Mouse (Mus musculus): ENCODE measurements at regions not wholly inside any gene's neighbourhood (a gene's known extent, or its start where the extent isn't known, plus 50 kb on each side); places are given as distances from the start of the nearest gene placed in this dataset.

DNA sequence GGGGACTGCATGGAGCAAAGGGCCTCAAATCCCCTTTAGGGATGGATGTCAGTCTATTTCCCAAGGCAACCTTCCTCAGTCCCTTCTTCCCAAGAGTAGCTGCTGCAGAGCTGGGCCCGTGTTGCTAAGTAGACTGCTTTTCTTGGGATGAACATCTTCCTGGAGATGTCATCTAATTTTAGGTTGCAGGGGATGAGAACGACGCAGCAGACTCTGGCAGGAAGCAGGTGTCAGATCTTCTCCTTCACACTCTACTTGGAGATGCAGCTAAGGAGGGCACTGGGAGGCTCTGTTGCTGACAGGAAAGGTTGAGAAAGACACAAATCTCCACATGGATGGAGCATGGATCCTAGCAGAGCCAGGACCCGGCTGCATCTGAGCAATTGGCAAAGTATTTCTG, 149.4 kb downstream of the Mex3b start:
- CTCF ChIA-PET = interaction anchor here in 2 of 4 experiments (0.5 to 0.6 kb wide), 2 partner anchors 10 to 35 kb away, joined by 3 read pairs; no protein-coding TSS in a partner anchor
- POLR2A ChIA-PET = interaction anchor here in 1 of 4 experiments (0.6 kb wide), 1 partner anchor 68 kb away, joined by 3 read pairs; no protein-coding TSS in a partner anchor

DNA sequence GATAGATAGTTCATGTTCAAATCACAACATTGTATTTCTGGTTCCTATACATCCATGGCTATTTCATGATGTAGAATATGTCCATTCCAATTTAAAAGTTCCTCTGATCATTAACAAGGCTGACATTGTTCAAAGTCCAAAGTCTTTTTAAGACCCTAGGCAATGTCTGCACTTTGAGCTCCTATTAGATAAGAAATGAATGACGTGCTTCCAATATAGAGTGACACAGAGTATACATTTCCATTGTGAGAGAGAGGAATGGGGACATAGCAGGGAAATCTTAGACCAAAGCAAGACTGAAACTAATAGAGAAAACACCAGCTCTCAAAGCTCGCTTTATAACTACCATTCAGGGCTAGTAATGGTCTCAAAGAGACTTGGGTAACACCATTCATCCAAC, 153.5 kb downstream of the Mex3b start:
- POLR2A ChIA-PET = no interaction called here
- CTCF ChIA-PET = interaction anchor here in 1 of 4 experiments (0.6 kb wide), 1 partner anchor 76 kb away, joined by 5 read pairs; no protein-coding TSS in a partner anchor

DNA sequence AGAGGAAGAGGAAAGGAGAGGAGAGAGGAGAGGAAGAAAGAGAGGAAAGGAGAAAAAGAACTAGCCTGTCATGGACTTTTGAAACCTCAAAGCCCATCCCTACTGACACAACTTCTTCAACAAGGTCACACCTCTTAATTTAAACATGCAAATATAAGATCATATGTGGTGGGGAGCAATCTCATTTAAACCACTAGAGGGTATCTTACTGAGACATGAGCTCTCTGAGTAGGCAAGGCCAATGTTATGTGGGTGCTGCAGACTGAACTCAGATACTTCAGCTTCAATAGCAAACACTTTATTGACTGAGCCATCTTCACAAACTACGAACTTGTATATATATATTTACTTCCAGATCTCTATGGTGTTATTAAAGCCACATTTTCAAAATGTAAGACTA, 156.9 kb downstream of the Mex3b start:
- ChIA-PET CTCF (interaction anchor here in 1 of 4 experiments (0.6 kb wide), 1 partner anchor 790 kb away, joined by 3 read pairs; no protein-coding TSS in a partner anchor), POLR2A (no interaction called here)

DNA sequence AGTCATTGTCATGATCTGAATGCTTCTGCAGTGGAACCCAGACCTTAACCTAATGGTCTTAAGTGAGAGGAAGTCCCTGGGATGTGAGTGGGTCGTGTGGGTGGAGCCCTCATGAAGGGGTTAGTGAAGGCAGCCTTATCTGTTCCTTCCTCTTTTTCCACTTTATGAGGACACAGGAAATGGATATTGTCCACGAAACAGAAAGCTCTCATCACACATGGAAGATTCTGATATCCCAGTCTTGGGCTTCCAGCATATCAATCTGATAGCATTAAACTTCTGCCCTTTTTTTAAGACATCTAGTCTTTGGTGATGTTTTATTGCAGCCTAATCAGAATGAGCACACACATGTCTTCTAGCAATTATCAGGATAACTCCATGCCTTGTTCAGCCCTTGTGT, 164.0 kb downstream of the Mex3b start:
- ChIA-PET CTCF (interaction anchor here in 1 of 4 experiments (0.7 kb wide), 1 partner anchor 316 kb away, joined by 3 read pairs; no protein-coding TSS in a partner anchor), POLR2A (no interaction called here)

DNA sequence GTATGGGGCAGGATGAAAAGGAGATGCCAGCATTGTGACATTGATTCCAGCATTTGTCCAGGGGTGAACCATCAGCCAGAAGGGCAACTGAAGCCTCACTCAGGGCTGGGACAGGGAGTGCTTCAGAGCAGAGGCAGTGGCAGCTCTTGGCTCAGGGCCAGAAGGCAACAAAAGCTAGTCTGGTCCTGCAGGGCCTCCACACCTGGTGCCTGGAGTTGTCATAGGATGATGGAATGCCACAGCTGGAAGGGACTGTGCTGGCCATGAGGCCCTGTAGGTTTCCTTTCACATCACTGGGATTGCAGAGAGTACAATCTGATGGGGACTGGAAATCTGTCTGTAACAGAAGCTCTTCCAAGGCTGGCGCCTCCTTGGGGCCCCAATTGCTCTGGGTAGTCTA, 164.9 kb downstream of the Mex3b start:
- POLR2A ChIA-PET = no interaction called here
- CTCF ChIA-PET = no interaction called here

DNA sequence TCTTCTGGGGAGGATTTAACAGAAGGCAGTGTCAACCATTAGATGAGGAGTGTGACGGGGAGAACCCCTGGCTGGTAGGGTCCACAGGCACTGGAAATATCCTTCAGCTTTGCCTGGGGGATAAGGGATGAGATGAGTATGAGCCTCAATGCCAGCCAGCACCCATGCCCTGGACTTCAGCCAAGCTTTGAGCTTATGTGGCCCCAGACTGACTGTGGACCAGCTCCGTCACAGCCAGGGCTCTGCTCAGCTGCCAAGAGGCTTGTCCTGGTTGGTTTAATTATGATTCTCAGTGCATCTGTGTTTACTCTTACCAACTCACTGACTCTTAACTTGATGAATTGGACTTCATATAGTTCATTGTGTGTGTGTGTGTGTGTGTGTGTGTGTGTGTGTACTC, 165.8 kb downstream of the Mex3b start:
- ChIA-PET POLR2A (interaction anchor here in 1 of 4 experiments (0.6 kb wide), 1 partner anchor 251 kb away, joined by 3 read pairs; no protein-coding TSS in a partner anchor), CTCF (no interaction called here)

DNA sequence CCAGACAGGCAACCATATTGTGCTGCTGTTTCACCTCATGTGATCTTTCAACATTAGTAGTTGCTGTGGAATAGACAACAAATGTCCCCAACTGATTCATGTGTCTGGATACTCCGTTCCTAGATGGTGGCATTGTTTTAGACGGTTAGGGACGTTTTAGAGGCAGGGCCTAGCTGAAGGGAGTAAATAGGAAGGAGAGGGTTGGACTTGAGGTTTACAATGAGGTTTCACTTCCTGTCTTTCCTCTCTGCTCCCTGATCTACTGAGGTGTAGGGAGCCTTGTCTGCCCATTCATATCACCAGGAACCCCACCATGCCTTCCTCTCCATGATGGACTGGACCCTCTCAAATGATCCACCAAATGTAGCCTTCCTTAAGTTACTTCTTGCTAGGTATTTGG, 168.1 kb downstream of the Mex3b start:
- ChIA-PET POLR2A (no interaction called here), CTCF (no interaction called here)

DNA sequence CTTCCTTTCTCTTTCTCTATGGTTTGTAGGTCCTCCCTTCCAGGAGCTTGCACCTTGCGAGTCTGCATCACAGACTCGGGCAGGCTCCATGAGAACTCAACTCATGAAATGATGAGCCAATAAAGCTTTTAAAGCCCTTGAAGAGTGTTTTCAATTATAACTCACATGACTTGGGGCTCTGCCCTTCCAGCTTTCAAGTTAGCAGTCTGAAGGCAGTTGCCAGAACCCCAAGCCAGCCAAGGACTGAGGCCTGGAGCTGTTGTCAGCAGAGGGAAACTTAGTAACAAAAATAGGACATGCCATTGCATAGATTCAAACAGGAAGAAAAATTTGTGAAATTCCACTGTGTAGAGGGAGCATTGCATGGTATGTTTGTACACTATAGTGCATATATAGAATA, 169.3 kb downstream of the Mex3b start:
- CTCF ChIA-PET = interaction anchor here in 1 of 4 experiments (0.5 to 0.6 kb wide), 2 partner anchors 159 to 1463 kb away, joined by 3 read pairs; no protein-coding TSS in a partner anchor
- POLR2A ChIA-PET = interaction anchor here in 1 of 4 experiments (0.5 kb wide), 1 partner anchor 195 kb away, joined by 3 read pairs; no protein-coding TSS in a partner anchor

DNA sequence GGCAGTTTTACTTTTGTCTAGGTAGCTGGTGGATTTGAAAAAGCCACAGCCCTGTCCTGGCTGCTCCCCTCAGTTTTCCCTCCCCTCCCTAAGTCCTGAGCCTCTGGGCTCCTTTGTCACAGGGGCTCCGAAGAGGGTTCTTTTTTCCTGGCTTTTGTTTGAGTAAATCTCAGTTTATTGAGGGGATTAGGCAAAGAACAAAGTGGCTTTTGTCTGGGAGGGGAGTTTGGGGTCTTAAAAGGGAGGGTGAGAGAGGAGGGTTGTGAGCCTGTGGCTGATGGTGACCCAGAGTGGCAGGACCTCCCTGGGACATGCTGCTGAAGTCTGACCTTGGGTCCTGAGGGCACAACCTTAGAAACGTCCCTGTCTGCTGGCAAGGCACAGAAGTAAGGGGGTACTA, 170.0 kb downstream of the Mex3b start:
- CTCF ChIA-PET = interaction anchor here in 1 of 4 experiments (0.5 kb wide), 1 partner anchor 159 kb away, joined by 3 read pairs; no protein-coding TSS in a partner anchor
- POLR2A ChIA-PET = no interaction called here

DNA sequence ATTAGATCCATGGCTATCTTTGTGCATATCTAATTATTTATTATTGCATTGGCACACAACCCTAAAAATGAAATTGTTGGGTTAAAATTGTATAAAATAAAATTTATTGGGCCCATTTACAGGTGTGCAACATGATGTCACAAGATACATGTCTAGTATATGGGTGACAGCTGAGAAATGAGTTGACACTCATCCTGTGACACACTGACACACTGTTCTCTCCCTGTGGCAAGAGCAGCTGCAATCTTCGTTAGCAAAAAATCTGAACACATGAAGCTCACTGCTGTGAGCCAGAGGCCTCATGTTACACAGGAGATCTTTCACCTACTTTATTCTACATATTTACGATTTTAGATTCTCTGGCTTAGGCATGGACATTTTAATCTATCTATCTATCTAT, 170.6 kb downstream of the Mex3b start:
- POLR2A ChIA-PET = interaction anchor here in 1 of 4 experiments (0.6 kb wide), 1 partner anchor 12 kb away, joined by 4 read pairs; no protein-coding TSS in a partner anchor
- CTCF ChIA-PET = no interaction called here

DNA sequence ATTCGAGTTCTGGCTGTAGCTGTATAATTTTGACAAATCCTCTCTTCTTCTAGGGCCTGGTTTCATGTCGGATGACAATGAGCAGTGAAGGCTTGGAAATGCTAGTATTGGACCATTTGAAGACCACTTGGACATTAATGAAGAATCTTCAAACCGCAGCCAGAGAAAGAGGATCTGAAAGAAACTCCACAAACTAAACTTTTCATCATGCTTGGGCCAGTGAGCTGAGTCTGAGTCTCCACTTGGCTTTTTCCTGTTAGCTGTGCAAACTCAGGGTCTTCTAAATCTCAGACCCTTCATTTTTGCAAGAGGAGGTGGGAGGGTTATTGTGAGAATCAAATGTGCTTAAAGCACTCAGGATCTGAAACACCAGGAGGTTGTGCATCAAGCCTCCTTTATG, 176.6 kb downstream of the Mex3b start:
- ChIA-PET POLR2A (no interaction called here), CTCF (no interaction called here)

DNA sequence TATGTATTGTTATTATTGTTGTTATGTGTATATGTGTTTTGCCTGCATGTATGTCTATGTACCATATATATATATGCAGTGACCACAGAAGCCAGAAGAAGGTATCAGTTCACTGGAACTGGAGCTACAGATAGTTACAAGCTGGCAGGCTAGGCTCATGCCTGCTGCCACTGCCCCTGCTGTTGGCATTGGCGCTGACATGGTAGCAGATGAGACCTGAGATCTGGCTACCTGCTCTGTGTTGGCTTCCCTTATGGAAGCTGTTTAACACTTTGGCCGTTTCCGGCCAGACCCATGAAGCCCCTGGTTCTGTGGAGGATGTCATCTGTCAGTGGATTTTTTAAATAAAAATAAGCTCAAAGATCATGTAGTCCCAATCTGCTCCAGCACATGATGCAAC, 178.1 kb downstream of the Mex3b start:
- ChIA-PET POLR2A (no interaction called here), CTCF (no interaction called here)

DNA sequence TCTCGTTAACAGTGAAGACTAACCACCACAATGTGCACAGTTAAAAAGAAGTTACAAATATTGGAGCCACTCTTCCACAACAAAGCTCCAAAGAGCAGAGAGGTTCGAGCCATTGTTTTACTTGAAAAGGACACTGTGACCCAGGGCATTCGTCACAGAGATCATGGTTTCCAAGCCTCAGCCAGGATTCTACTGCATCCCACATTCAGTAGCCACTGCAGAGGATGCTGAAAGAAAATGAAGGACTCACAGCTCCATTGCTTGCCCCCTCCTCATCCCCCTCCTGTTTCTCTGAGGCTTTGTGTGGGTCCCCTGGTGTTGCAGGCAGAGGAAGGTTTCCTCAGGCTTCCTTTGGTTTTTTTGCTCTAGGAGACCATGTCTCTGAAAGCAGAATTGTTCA, 182.9 kb downstream of the Mex3b start:
- ChIA-PET CTCF (no interaction called here), POLR2A (no interaction called here)

DNA sequence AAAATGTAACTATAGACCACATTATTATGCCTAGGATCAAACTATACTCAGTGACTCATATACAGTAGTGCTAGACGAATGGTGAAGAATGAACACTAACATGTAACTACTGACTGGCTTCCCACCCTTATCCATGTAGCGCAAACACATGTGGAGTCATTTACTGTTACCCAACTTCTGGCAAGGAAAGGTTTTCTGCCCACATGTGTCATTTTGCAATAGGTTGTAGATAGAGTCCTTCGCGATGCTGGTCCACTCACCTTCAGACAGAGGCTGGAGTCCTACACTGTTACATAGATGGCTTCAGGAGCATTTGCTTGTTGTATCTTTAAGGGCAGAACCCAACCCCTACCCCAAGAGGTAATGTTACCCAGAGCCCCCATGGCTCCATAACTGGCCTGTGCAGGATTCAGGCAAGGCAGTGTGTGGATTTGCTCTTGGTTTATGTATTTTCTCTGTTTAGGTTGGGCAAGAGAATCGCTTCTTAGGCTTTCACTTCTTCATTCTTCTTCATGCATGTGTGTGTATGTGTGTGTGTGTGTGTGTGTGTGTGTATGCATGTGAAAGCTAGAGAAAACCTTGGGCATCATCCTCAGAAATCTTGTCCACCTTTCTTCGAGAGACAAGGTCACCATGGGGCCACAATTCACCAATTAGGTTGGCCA, 183.8 kb downstream of the Mex3b start:
- POLR2A ChIA-PET = no interaction called here
- CTCF ChIA-PET = interaction anchor here in 1 of 4 experiments (0.6 kb wide), 1 partner anchor 35 kb away, joined by 3 read pairs; no protein-coding TSS in a partner anchor

DNA sequence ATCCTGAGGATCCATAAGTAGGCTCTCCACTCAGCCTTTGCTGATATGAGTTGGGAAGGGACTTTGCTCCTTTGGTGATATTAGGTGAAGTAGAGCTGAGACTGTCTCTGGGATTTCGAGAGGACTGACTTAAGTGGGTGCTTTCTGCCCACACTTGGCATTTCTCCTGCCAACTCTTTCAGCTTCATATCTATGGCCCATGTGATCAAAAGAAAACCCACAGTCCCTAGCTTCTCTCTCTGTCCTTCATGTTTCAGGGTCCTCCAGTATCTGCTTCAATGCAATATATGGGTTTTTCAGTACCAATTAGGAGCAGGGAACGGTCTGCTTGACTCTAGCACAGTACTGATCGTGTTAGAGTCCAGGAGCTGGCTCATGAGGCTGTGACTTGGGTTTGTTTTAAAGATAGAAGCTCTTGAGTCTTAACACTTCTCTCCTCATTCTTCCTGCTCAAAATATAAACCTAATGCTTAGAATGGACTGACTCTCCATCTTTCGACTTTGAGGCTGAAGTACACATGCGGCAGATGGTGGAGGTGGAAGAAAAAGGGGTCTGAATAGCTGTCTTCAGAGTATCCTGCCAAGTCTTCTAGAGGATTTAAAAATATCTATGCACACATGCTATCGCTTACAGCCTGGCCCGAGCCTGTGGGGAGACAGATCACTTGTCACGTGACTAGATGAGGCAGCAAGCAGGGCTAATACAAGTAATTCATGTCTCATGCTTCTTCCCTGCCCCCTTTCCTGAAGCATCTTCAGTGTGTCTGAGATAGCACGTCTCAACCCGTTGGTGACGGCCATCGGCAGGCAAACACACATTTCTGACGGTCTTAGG, 189.2 kb downstream of the Mex3b start:
- CTCF ChIA-PET = no interaction called here
- POLR2A ChIA-PET = interaction anchor here in 1 of 4 experiments (0.6 to 0.7 kb wide), 2 partner anchors 241 to 580 kb away, joined by 3 read pairs; no protein-coding TSS in a partner anchor

DNA sequence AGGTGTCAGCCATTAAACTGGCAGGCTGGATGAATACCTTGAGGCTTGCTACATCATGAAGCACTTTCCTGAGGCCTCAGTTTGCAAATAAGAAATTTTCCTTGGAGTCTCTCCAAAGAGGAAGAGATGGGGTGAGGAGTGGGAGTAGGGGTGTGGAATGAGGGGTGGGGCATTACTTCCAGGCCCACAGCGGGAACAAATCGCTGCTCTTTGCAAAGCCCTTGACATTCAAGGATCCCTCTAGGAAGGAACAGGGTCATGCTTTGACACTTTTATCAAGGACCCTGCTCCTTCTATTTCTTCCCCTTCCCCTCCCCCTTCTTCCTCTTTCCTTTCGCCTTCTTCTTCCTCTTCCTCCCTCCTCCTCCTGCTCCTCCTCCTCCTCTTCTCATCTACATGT, 193.2 kb downstream of the Mex3b start:
- ChIA-PET POLR2A (no interaction called here), CTCF (interaction anchor here in 1 of 4 experiments (0.8 kb wide), 1 partner anchor 1190 kb away, joined by 4 read pairs; no protein-coding TSS in a partner anchor)

DNA sequence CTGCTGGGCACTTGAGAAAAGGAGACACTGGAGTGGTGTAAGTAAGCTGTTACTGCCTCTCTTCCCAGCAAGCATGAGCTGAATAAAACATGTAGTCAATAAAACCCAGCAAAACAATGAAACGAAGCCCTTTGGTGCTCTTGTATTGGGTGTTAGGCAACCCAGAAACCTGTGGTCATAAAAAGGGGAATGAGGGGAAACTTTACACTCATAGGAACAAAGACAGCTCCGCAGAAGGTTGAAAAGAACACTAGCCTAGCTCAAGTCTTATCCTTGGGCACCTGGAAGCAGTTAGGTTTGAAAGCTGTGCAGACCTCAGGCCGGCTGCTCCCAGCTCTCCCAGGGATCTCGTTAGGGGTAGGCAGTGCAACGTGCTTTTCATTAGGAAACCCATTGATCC, 193.6 kb downstream of the Mex3b start:
- CTCF ChIA-PET = no interaction called here
- POLR2A ChIA-PET = interaction anchor here in 2 of 4 experiments (0.5 to 0.7 kb wide), 2 partner anchors 20 to 583 kb away, joined by 3 to 6 read pairs; no protein-coding TSS in a partner anchor

DNA sequence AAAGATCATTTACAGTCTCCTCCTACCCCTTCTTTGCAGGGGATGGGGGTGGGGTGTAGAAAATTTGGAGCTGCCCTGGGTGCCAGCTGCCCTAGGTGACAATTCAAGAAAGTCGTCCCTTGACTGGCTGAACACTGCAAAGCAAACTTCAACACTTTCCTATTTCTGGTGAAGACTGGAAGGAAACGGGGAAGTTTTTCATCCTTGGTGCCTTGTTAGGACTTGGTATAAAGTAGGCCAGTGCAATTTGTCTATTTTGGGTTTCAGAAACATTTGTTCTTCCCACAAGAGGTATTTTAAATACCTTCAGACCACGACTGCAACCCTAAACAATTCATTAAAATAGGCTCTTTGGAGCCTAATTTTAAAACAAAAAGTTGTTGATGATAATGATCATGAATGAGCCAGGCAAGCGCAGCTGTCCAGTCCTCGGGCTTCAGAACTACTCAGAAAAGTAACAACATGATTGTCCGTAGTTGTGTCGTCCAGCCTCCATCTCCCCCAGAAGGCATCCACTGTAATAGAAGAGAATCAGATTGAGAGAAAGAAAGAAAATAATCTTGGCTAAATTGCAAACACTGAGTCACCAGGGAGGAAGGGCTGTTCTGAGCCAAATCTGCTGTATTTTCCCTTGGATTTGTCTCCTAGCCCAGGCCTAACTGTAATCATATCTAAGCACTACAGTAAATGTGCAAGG, 194.2 kb downstream of the Mex3b start:
- POLR2A ChIA-PET = interaction anchor here in 2 of 4 experiments (0.5 to 0.7 kb wide), 2 partner anchors 19 to 582 kb away, joined by 3 to 6 read pairs; no protein-coding TSS in a partner anchor
- CTCF ChIA-PET = no interaction called here

DNA sequence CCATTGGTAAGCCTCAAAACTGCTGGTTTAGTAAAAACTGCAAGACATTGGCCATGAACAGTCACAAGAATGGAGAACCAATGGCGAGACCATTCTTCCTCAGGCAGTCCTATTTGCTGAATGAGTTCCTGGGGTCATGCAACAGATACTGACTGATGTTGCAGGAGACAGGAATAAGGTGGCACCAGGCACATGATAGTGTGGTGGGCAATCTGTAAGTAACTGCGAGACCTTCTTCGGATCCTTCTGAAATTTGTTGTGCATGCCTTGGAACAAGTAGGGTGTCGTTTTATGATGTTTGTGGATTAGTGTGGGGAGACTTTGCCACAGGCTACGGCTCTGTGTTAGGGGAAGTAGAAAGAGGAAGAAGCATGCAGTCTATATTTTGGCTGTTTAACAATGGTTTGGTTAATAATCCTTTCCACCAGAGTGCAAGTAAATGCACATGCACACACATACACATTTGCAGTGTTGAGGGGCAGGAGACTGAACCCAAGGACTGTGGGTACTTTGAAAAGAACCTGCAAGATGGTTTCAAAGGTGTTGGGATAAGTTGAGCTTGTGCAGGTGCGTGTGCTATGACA, 194.9 kb downstream of the Mex3b start:
- ChIA-PET POLR2A (no interaction called here), CTCF (no interaction called here)
